ENCODE assay signal across 11 mouse cellular contexts in genomic region chr17:28992105-28992504, GRCm38 (mm10). TPM values are rescaled to one million over a fixed set of nuclear protein-coding genes. Genes with fewer than 3 reads are reported as not detected.
A peak's percentile ranks its signal among the peaks of the same experiment; 100 is the strongest.
DNase-seq lines count a peak whose midpoint lies in the region; ATAC-seq lines count a peak whose summit lies in the region.
"Had no signal": no experiment of that assay in that cellular context is flagged by ENCODE, and none has a peak within 500 bp of the region (broad histone marks: within the 10 kb centered on the region; RNA-seq: fewer than 3 reads in every experiment).

No protein-coding gene starts in this region.

- H3K4me2 ChIP-seq in heart, embryonic 13.5 days = no peak overlapping the region
- H3K4me2 ChIP-seq: stomach, embryonic 15.5 days had no signal

- peaks cover 79% of the 10 kb centered on the region for H3K36me3 ChIP-seq in heart, embryonic 13.5 days
- H3K36me3 ChIP-seq in heart, embryonic 10.5 days = peaks cover 82% of the 10 kb centered on the region

- peak; percentile 46 for DNase-seq in adrenal gland, postnatal 14 days
- no peak for DNase-seq in adrenal gland, postnatal 4 days (ENCODE audit: low spot score in 2 of 2)
- no peak for DNase-seq in heart, embryonic 10.5 days (ENCODE audit: low spot score)
- peak; percentile 38 to 57 for DNase-seq in right cerebral cortex, adult 2 months (ENCODE audit: low spot score in 2 of 2)
- no peak for DNase-seq in right cerebral cortex, postnatal 25 days
- peak; percentile 29 for DNase-seq in telencephalon, adult 2 months (ENCODE audit: low read depth, low spot score)

- no peak overlapping the region for H3K9ac ChIP-seq in heart, embryonic 13.5 days
- H3K9ac ChIP-seq: stomach, embryonic 15.5 days had no signal

- peaks cover 22% of the 10 kb centered on the region for H3K4me1 ChIP-seq in heart, embryonic 13.5 days
- H3K4me1 ChIP-seq in heart, embryonic 10.5 days = no peaks in the 10 kb centered on the region
- H3K4me1 ChIP-seq: midbrain, embryonic 10.5 days; stomach, embryonic 15.5 days had no signal

- no peak overlapping the region for H3K4me3 ChIP-seq in heart, embryonic 13.5 days
- H3K4me3 ChIP-seq in heart, embryonic 10.5 days = no peak overlapping the region
- H3K4me3 ChIP-seq: midbrain, embryonic 10.5 days; stomach, embryonic 15.5 days had no signal

- H3K27ac ChIP-seq in heart, embryonic 13.5 days (replicated peaks) = 0 out of 2 replicates have a peak overlapping the region, but pooled peaks have one; percentile 32
- no peak overlapping the region for H3K27ac ChIP-seq in heart, embryonic 10.5 days
- H3K27ac ChIP-seq: midbrain, embryonic 10.5 days had no signal

- H3K27me3 ChIP-seq in heart, embryonic 13.5 days (replicated peaks) = no peaks in the 10 kb centered on the region
- no peaks in the 10 kb centered on the region for H3K27me3 ChIP-seq in heart, embryonic 10.5 days (ENCODE audit: insufficient read depth, poor library complexity, severe bottlenecking)
- H3K27me3 ChIP-seq: stomach, embryonic 15.5 days had no signal

- WGBS in heart, embryonic 13.5 days = 58% methylated on average over 7 of the region's 7 CpGs
- 89% methylated on average over 7 of the region's 7 CpGs for WGBS in heart, embryonic 10.5 days

- no peak for ATAC-seq in heart, embryonic 13.5 days (ENCODE audit: extremely low read depth, insufficient number of reproducible peaks, low FRiP score, low TSS enrichment)
- no peak for ATAC-seq in inflammation-experienced regulatory T-cells, adult 6 months

- H3K9me3 ChIP-seq in heart, embryonic 13.5 days = no peaks in the 10 kb centered on the region
- no peaks in the 10 kb centered on the region for H3K9me3 ChIP-seq in heart, embryonic 10.5 days
- H3K9me3 ChIP-seq: midbrain, embryonic 10.5 days; stomach, embryonic 15.5 days had no signal

RNA-seq across cellular contexts. Expression of gene Stk38, which starts 15.7 kb away (rescaled TPM):
- 55.0 and 73.5 TPM in 2 replicates for total RNA-seq in adrenal gland, postnatal 14 days (2021)
- total RNA-seq in adrenal gland, postnatal 4 days (2021) = 10 to 100 TPM; 90.2 to 94.9 TPM
- polyA plus RNA-seq in heart, embryonic 13.5 days (2015; fragmentation: Nextera tagmentation; extraction: Ambion mirVana) = 68.7 and 71.0 TPM in 2 replicates
- 92.2 and 93.7 TPM in 2 replicates for polyA plus RNA-seq in heart, embryonic 10.5 days (2016; fragmentation: Nextera tagmentation; extraction: Ambion mirVana)
- polyA plus RNA-seq in inflammation-experienced regulatory T-cells, adult 6 months (2017; shearing (Covaris generic)) = 100 to 1,000 TPM; 155 to 250 (median 235) TPM

RNA-seq across cellular contexts. Expression of gene Srsf3, which starts 40.3 kb away (rescaled TPM):
- total RNA-seq in adrenal gland, postnatal 14 days (2021) = 167 and 224 TPM in 2 replicates
- 100 to 1,000 TPM; 235 to 271 TPM for total RNA-seq in adrenal gland, postnatal 4 days (2021)
- polyA plus RNA-seq in heart, embryonic 13.5 days (2015; fragmentation: Nextera tagmentation; extraction: Ambion mirVana) = 321 and 347 TPM in 2 replicates
- 433 and 498 TPM in 2 replicates for polyA plus RNA-seq in heart, embryonic 10.5 days (2016; fragmentation: Nextera tagmentation; extraction: Ambion mirVana)
- 100 to 1,000 TPM; 296 to 519 (median 387) TPM for polyA plus RNA-seq in inflammation-experienced regulatory T-cells, adult 6 months (2017; shearing (Covaris generic))

RNA-seq across cellular contexts. Expression of gene Kctd20, which starts 40.4 kb away (rescaled TPM):
- total RNA-seq in adrenal gland, postnatal 14 days (2021) = 71.6 and 79.3 TPM in 2 replicates
- total RNA-seq in adrenal gland, postnatal 4 days (2021) = 10 to 100 TPM; 79.8 to 86.5 TPM
- polyA plus RNA-seq in heart, embryonic 13.5 days (2015; fragmentation: Nextera tagmentation; extraction: Ambion mirVana) = 58.1 and 59.9 TPM in 2 replicates
- polyA plus RNA-seq in heart, embryonic 10.5 days (2016; fragmentation: Nextera tagmentation; extraction: Ambion mirVana) = 80.3 and 85.4 TPM in 2 replicates
- polyA plus RNA-seq in inflammation-experienced regulatory T-cells, adult 6 months (2017; shearing (Covaris generic)) = 10 to 100 TPM; 34.6 to 46.0 (median 39.5) TPM

RNA-seq across cellular contexts. Expression of gene Pxt1, which starts 48.5 kb away (rescaled TPM):
- 0.64 and 1.3 TPM in 2 replicates for total RNA-seq in adrenal gland, postnatal 14 days (2021)
- total RNA-seq in adrenal gland, postnatal 4 days (2021) = under 1 TPM; 0.59 to 0.67 TPM
- 0.19 TPM in 2 replicates for polyA plus RNA-seq in heart, embryonic 13.5 days (2015; fragmentation: Nextera tagmentation; extraction: Ambion mirVana)
- polyA plus RNA-seq in heart, embryonic 10.5 days (2016; fragmentation: Nextera tagmentation; extraction: Ambion mirVana) = 0.21 and 0.26 TPM in 2 replicates
- polyA plus RNA-seq in inflammation-experienced regulatory T-cells, adult 6 months (2017; shearing (Covaris generic)) = not detected
- polyA plus RNA-seq: heart, embryonic 14.5 days; midbrain, embryonic 10.5 days; stomach, embryonic 15.5 days had no signal

Comparison
In these comparisons a context has a peak if more than half of its experiments do, and no peak if none do; other contexts are left out.
1. DNase-seq: peak in adrenal gland, postnatal 14 days (single experiment), right cerebral cortex, adult 2 months (2 of 2) and telencephalon, adult 2 months (single experiment); none in adrenal gland, postnatal 4 days (0 of 2), heart, embryonic 10.5 days (single experiment) and right cerebral cortex, postnatal 25 days (single experiment).